Mouse (Mus musculus) testis, adult 2 months (tissue): Measurements from ENCODE around the gene Tbc1d32.

Experiments
- CTCF ChIP-seq: fragments of 200-500 bp; IDR thresholded peaks from 2 replicates; pipeline ENCODE4 v1.5.1; 2012; ENCODE audit warnings: low read depth, mild to moderate bottlenecking, inconsistent platforms, low read length, moderate library complexity; ENCODE audit not compliant: control insufficient read depth, insufficient read depth, insufficient replicate concordance
- POLR2A ChIP-seq: fragments of 200-500 bp; IDR thresholded peaks from 2 replicates; pipeline ENCODE4 v1.6.1; 2012; ENCODE audit warnings: low read depth, mild to moderate bottlenecking, inconsistent platforms, low read length, moderate library complexity; ENCODE audit not compliant: control insufficient read depth

DNA sequence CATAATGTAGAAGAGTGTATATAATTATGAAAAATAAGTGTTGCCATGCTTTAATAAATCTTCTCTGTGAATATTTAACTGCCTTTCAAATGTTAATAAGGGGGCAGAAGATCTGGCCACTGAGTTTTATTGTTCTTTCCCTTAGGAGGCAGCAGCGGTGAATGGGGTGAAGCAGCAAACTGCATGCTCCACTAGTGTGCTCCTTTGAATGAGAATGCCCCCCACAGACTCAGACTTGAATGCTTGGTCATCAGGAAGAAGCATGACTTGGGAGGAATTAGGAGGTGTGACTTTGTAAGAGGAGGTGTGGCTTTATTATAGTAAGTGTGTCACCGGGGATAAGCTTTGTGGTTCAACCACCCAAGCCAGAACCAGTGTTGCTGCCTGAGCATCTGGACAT, 69.7 kb downstream of the Tbc1d32 start:
- TF ChIP-seq POLR2A (no peak), CTCF (no peak)
